Mouse (Mus musculus): ENCODE results near the gene Atxn2. TPM values are rescaled to one million over a fixed set of nuclear protein-coding genes. Genes with fewer than 3 reads are reported as not detected.

Atxn2 gene
- polyA plus RNA-seq, 1 experiment, result 12.2 TPM

- Histone ChIP-seq H3K9me3 (ENCODE audit: control insufficient read depth, low read length) (no peaks in the 10 kb centered on the region), H3K36me3 (ENCODE audit: control insufficient read depth) (no peaks in the 10 kb centered on the region), H3K27me3 (ENCODE audit: control insufficient read depth) (no peaks in the 10 kb centered on the region), H3K4me3 (replicated peaks) (no peak overlapping the region), H3K4me1 (ENCODE audit: control insufficient read depth) (peaks cover 5% of the 10 kb centered on the region)
- no peak for TF ChIP-seq GATA1 (IDR thresholded peaks at IDR 0.05; ENCODE audit: low read length)
- TF ChIP-seq TAL1 (IDR thresholded peaks at IDR 0.05; ENCODE audit: low read length), result no peak
These were observed 150.8 kb downstream of the Atxn2 start for GRCm38 (mm10) chr5:121861964-121862363.

- Histone ChIP-seq H3K9me3 (ENCODE audit: control insufficient read depth, low read length) (no peaks in the 10 kb centered on the region), H3K36me3 (ENCODE audit: control insufficient read depth) (no peaks in the 10 kb centered on the region; the same call in 1 of the 2 replicates), H3K4me1 (ENCODE audit: control insufficient read depth) (peaks cover 5% of the 10 kb centered on the region), H3K27me3 (ENCODE audit: control insufficient read depth) (no peaks in the 10 kb centered on the region), H3K4me3 (replicated peaks) (no peak overlapping the region)
- TF ChIP-seq TAL1 (IDR thresholded peaks at IDR 0.05; ENCODE audit: low read length) (no peak), GATA1 (IDR thresholded peaks at IDR 0.05; ENCODE audit: low read length) (no peak)
These were observed 153.2 kb downstream of the Atxn2 start for GRCm38 (mm10) chr5:121864330-121864729.

Other genes starting within 250 kb of the Atxn2 start
- gene Adam1b, start 207.9 kb upstream of the Atxn2 start, polyA plus RNA-seq (2012), result 0.03 TPM in 1 of 2 replicates, not detected in the other
- 0.01 and 0.02 TPM in 2 replicates for gene Adam1a, start 165.9 kb upstream of the Atxn2 start, polyA plus RNA-seq (2012)
- gene Gm42878, start 165.9 kb upstream of the Atxn2 start, polyA plus RNA-seq (2012), result 0.01 TPM in 1 of 2 replicates, not detected in the other
- 7.0 and 9.2 TPM in 2 replicates for gene Mapkapk5, start 165.4 kb upstream of the Atxn2 start, polyA plus RNA-seq (2012)
- 11.0 and 12.8 TPM in 2 replicates for gene Aldh2, start 117.5 kb upstream of the Atxn2 start, polyA plus RNA-seq (2012)
- gene Acad12, start 92.4 kb upstream of the Atxn2 start, polyA plus RNA-seq (2012), result 0.04 and 0.06 TPM in 2 replicates
- 0.05 and 0.09 TPM in 2 replicates for gene Acad10, start 50.8 kb upstream of the Atxn2 start, polyA plus RNA-seq (2012)
- 1.1 and 1.2 TPM in 2 replicates for gene Brap, start 50.8 kb upstream of the Atxn2 start, polyA plus RNA-seq (2012)
- gene Sh2b3, start 126.3 kb downstream of the Atxn2 start, polyA plus RNA-seq (2012), result 1.8 and 2.0 TPM in 2 replicates
- 0.16 and 0.17 TPM in 2 replicates for gene Pheta1, start 137.6 kb downstream of the Atxn2 start, polyA plus RNA-seq (2012)

Data from erythroblast, embryonic 14.5 days (primary cell).